Comparison of ENCODE assay signal across 8 mouse cellular contexts in genomic region chr2:60963616-60964015, GRCm38 (mm10). TPM values are rescaled to one million over a fixed set of nuclear protein-coding genes. Genes with fewer than 3 reads are reported as not detected.
DNase-seq lines count a peak whose midpoint lies in the region; ATAC-seq and TF ChIP-seq lines count a peak whose summit lies in the region.

No protein-coding gene starts in this region.

- H3K4me2 ChIP-seq in intestine, postnatal 0 days (replicated peaks; ENCODE audit: low read depth): peak overlapping the region; percentile 98
- H3K4me2 ChIP-seq in midbrain, embryonic 11.5 days: peak overlapping the region; percentile 81

- no peak for TF ChIP-seq CTCF in intestine, postnatal 0 days (IDR thresholded peaks at IDR 0.05; ENCODE audit: low read depth)

- peaks cover 21% of the 10 kb centered on the region for H3K4me1 ChIP-seq in megakaryocyte, embryonic 14.5 days
- no peaks in the 10 kb centered on the region for H3K4me1 ChIP-seq in intestine, postnatal 0 days (replicated peaks; ENCODE audit: control insufficient read depth, insufficient read depth, low read length)
- peaks cover 4% of the 10 kb centered on the region; the same call in 1 of the 2 replicates for H3K4me1 ChIP-seq in midbrain, embryonic 11.5 days (ENCODE audit: control insufficient read depth, insufficient read depth, low read length)

- no peaks in the 10 kb centered on the region for H3K9me3 ChIP-seq in megakaryocyte, embryonic 14.5 days
- H3K9me3 ChIP-seq in intestine, postnatal 0 days (ENCODE audit: control insufficient read depth): no peaks in the 10 kb centered on the region
- H3K9me3 ChIP-seq in midbrain, embryonic 11.5 days (ENCODE audit: control insufficient read depth, low read length): no peaks in the 10 kb centered on the region

- H3K9ac ChIP-seq in intestine, postnatal 0 days (ENCODE audit: low read depth, low read length): peak overlapping the region; percentile 64
- 0 out of 2 replicates have a peak overlapping the region, but pooled peaks have one; percentile 69 for H3K9ac ChIP-seq in midbrain, embryonic 11.5 days (ENCODE audit: low read length)

- H3K4me3 ChIP-seq in megakaryocyte, embryonic 14.5 days (replicated peaks): peak overlapping the region; percentile 95
- H3K4me3 ChIP-seq in intestine, postnatal 0 days (ENCODE audit: low read depth, low read length): peak overlapping the region; percentile 64
- peak overlapping the region; percentile 68 for H3K4me3 ChIP-seq in midbrain, embryonic 11.5 days (ENCODE audit: low read depth, low read length)

- no peaks in the 10 kb centered on the region for H3K36me3 ChIP-seq in megakaryocyte, embryonic 14.5 days (replicated peaks; ENCODE audit: low read length)
- no peaks in the 10 kb centered on the region for H3K36me3 ChIP-seq in intestine, postnatal 0 days (ENCODE audit: control insufficient read depth, insufficient read depth)
- H3K36me3 ChIP-seq in midbrain, embryonic 11.5 days (ENCODE audit: control insufficient read depth, insufficient read depth, low read length): no peaks in the 10 kb centered on the region

- WGBS in intestine, postnatal 0 days: 28% methylated on average over 5 of the region's 5 CpGs
- 12% methylated on average over 5 of the region's 5 CpGs for WGBS in midbrain, embryonic 11.5 days

- peak; percentile 4 for DNase-seq in CD4-positive, CD25-positive, alpha-beta regulatory T cell, adult 2 months (ENCODE audit: low read depth, low spot score)
- peak; percentile 91 for DNase-seq in midbrain, embryonic 11.5 days (ENCODE audit: low spot score, missing footprints)
- DNase-seq in urinary bladder, postnatal 10 days (ENCODE audit: low spot score): no peak
- no peak for DNase-seq in urinary bladder, adult 18-20 months (ENCODE audit: low spot score in 2 of 2)

- H3K27me3 ChIP-seq in megakaryocyte, embryonic 14.5 days (replicated peaks): peaks cover 55% of the 10 kb centered on the region
- no peaks in the 10 kb centered on the region for H3K27me3 ChIP-seq in intestine, postnatal 0 days (replicated peaks; ENCODE audit: control insufficient read depth, insufficient read depth, low read length)
- peaks cover 4% of the 10 kb centered on the region; the same call in 1 of the 2 replicates for H3K27me3 ChIP-seq in midbrain, embryonic 11.5 days (ENCODE audit: control insufficient read depth, insufficient read depth, low read length)

- ATAC-seq in CD4-positive, CD25-positive, alpha-beta regulatory T cell, adult 4 months: no peak
- no peak for ATAC-seq in megakaryocyte, adult 5-6 weeks (ENCODE audit: poor library complexity, severe bottlenecking)
- ATAC-seq in intestine, postnatal 0 days: no peak
- no peak; the same call in 1 of the 2 replicates for ATAC-seq in midbrain, embryonic 11.5 days (ENCODE audit: low FRiP score)

- peak overlapping the region; percentile 84; the same call in 1 of the 2 replicates for H3K27ac ChIP-seq in intestine, postnatal 0 days (ENCODE audit: low read depth, low read length)
- no peak overlapping the region for H3K27ac ChIP-seq in midbrain, embryonic 11.5 days (ENCODE audit: low read depth, low read length)

RNA-seq across cellular contexts. Expression of gene Rbms1, which starts 0.6 kb away (rescaled TPM):
- 10 to 100 TPM; 10.6 to 21.7 TPM for polyA plus RNA-seq in CD4-positive, CD25-positive, alpha-beta regulatory T cell, adult 4 months (2017; shearing (Covaris generic))
- 22.6 and 26.7 TPM in 2 replicates for polyA plus RNA-seq in megakaryocyte, embryonic 14.5 days (2012; ENCODE audit: insufficient read depth, low replicate concordance)
- total RNA-seq in megakaryocyte, adult 5-6 weeks (2015): 110 and 115 TPM in 2 replicates
- 97.8 and 105 TPM in 2 replicates for total RNA-seq in megakaryocyte, adult 5-6 weeks (2017)
- polyA plus RNA-seq in intestine, postnatal 0 days (2015; fragmentation: Nextera tagmentation; extraction: Ambion mirVana): 41.3 and 41.4 TPM in 2 replicates
- 43.2 and 48.6 TPM in 2 replicates for polyA plus RNA-seq in midbrain, embryonic 11.5 days (2014; fragmentation: Nextera tagmentation; extraction: Ambion mirVana)

Comparison
In these comparisons a context has a peak if more than half of its experiments do, and no peak if none do; other contexts are left out.
1. DNase-seq: peak in CD4-positive, CD25-positive, alpha-beta regulatory T cell, adult 2 months (single experiment) and midbrain, embryonic 11.5 days (single experiment); none in urinary bladder, postnatal 10 days (single experiment) and urinary bladder, adult 18-20 months (0 of 2).
2. Peak in every context shown above with its lines, with median percentiles within 50 percentile points of each other: H3K4me3 ChIP-seq.